Mouse (Mus musculus) liver, embryonic 16.5 days (tissue): ENCODE data around the gene Myo16. TPM values are rescaled to one million over a fixed set of nuclear protein-coding genes. Genes with fewer than 3 reads are reported as not detected.

Experiments
- ATAC-seq: fragments of 200-750 bp; cut with Nextera tagmentation; 2 replicates; pipeline ENCODE4 v1.8.0; 2017; ENCODE audit warnings: low read depth, mild to moderate bottlenecking, moderate number of reproducible peaks, moderate library complexity
- H3K27ac ChIP-seq: fragments of 300-500 bp; sonication (generic); 2 replicates; pipeline ENCODE4 v1.5.1; 2014; ENCODE audit warnings: mild to moderate bottlenecking, low read length
- H3K27me3 ChIP-seq: fragments of 300-500 bp; sonication (generic); 2 replicates; pipeline ENCODE4 v1.6.1; 2014; ENCODE audit warnings: low read depth, low read length, mixed read lengths; ENCODE audit not compliant: control insufficient read depth, insufficient read depth
- H3K36me3 ChIP-seq: fragments of 300-500 bp; sonication (generic); 2 replicates; pipeline ENCODE4 v1.6.1; 2014; ENCODE audit warnings: mild to moderate bottlenecking; ENCODE audit not compliant: control insufficient read depth, insufficient read depth
- H3K4me1 ChIP-seq: fragments of 300-500 bp; sonication (generic); 2 replicates; pipeline ENCODE4 v1.6.1; 2014; ENCODE audit warnings: low read depth, low read length, mixed read lengths; ENCODE audit not compliant: control insufficient read depth
- H3K4me2 ChIP-seq: fragments of 300-500 bp; sonication (generic); 2 replicates; pipeline ENCODE4 v1.6.1; 2014; ENCODE audit warnings: low read depth, low read length, mixed read lengths
- H3K4me3 ChIP-seq: fragments of 300-500 bp; sonication (generic); 2 replicates; pipeline ENCODE4 v1.5.1; 2014; ENCODE audit warnings: low read depth, mild to moderate bottlenecking, low read length
- H3K9ac ChIP-seq: fragments of 300-500 bp; sonication (generic); 2 replicates; pipeline ENCODE4 v1.6.1; 2014; ENCODE audit warnings: low read depth, low read length
- H3K9me3 ChIP-seq: fragments of 300-500 bp; sonication (generic); replicated peaks from 2 replicates; pipeline ENCODE4 v1.6.1; 2016; ENCODE audit warnings: low read length; ENCODE audit not compliant: control insufficient read depth
- WGBS: fragments of 180-500 bp; shearing (Covaris S2); extraction: QIAGEN DNeasy Blood & Tissue Kit; methylation state at CpG from one replicate; pipeline ENCODE4 v1.1.7; 2014; ENCODE audit not compliant: insufficient replicate concordance; 5-methylcytosine and 5-hydroxymethylcytosine counted together
- polyA plus RNA-seq: library from polyadenylated mRNA; unstranded; fragments of >200 nt; fragmentation: Nextera tagmentation; extraction: Ambion mirVana; gene quantifications from 2 replicates; pipeline ENCODE4 v1.2.1, GENCODE M21; 2015

Gene Myo16
- polyA plus RNA-seq, 1 experiment from 2014 or later: 0.02 TPM

DNA sequence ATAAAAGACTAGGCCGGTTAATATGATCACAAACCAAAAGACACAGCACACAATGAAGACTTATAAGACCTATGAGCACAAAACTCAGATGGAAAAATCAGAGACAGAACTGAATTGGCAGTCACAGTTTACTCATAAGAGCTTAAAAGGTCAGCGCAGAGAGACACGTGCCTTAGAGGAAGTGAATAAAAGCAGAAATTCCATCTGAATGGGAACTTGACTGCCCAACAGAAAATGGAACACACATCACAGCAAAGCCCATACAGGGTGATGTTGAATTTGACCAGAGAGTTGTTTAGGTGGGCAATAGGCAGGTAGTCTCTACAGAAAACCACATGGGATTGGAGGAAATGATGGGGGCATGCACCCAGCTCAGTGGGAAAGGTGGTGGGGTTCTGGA, 442.6 kb downstream of the Myo16 start:
- Histone ChIP-seq H3K9ac (no peak overlapping the region), H3K27me3 (no peaks in the 10 kb centered on the region), H3K36me3 (no peaks in the 10 kb centered on the region), H3K4me3 (no peak overlapping the region), H3K27ac (no peak overlapping the region), H3K9me3 (no peaks in the 10 kb centered on the region), H3K4me1 (no peaks in the 10 kb centered on the region), H3K4me2 (no peak overlapping the region)
- 57% methylated on average over 3 of the region's 3 CpGs for WGBS
- ATAC-seq: no peak

DNA sequence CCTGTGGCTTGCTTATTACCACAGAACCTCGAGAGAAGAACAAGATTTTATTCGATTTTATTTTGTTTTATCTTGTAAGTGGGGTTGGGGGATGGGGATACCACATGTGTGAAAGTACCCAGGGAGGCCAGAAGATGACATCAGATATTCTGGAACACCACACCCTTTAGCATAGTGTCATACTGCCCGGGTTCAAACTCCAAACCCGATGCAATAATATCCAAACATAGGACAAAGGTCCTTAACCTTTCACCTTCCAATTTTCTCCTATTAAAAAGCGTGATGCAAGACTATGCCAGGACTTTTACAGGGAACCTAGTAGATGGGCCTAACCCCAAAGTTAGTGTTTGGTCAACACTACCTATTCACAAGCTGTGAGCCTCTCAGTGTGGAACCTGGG, 443.9 kb downstream of the Myo16 start:
- 46% methylated on average over 5 of the region's 5 CpGs for WGBS
- Histone ChIP-seq H3K4me1 (no peaks in the 10 kb centered on the region), H3K27ac (no peak overlapping the region), H3K27me3 (no peaks in the 10 kb centered on the region), H3K9me3 (no peaks in the 10 kb centered on the region), H3K9ac (no peak overlapping the region), H3K4me2 (no peak overlapping the region), H3K4me3 (no peak overlapping the region), H3K36me3 (no peaks in the 10 kb centered on the region)
- ATAC-seq: no peak

- 0 out of 2 replicates have a peak, but pooled peaks have one; percentile 43 for ATAC-seq
- 27% methylated on average over 5 of the region's 5 CpGs for WGBS
Measured at GRCm38 (mm10) chr8:10598889-10599288, 445.2 kb downstream of the Myo16 start.

GRCm38 (mm10) chr8:10606028-10606815, 452.5 kb downstream of the Myo16 start:
- H3K4me3 ChIP-seq: no peak overlapping the region
- no peak for ATAC-seq
- 16% methylated on average over 12 of the region's 12 CpGs for WGBS

More at GRCm38 (mm10) chr8:10598889-10599288, 445.2 kb downstream of the Myo16 start:
- Histone ChIP-seq H3K27me3 (no peaks in the 10 kb centered on the region), H3K4me2 (no peak overlapping the region), H3K4me1 (no peaks in the 10 kb centered on the region), H3K9ac (no peak overlapping the region), H3K27ac (no peak overlapping the region), H3K9me3 (no peaks in the 10 kb centered on the region), H3K36me3 (no peaks in the 10 kb centered on the region), H3K4me3 (no peak overlapping the region)

DNA sequence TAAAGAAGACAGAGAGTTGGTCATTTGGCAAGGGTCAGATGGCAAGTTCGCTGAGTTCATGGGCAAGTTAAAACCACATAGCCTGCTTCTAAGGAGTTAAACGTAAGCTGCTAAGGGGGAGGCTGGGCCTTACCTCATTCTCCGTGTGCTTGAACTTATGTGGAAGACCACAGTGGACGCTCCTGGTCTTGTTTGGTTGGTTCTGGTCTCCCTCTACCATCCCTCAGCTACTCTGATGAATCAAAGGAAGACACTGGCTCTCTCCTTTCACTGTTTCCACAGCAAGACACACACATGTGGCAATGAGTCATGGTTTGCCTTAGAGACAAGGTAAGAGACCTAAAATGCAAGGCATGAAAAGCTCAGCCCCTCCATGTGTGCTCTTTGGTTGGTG, 453.1 kb downstream of the Myo16 start:
- no peaks in the 10 kb centered on the region for H3K27me3 ChIP-seq
- H3K9me3 ChIP-seq: no peaks in the 10 kb centered on the region
- H3K36me3 ChIP-seq: no peaks in the 10 kb centered on the region
- H3K4me3 ChIP-seq: no peak overlapping the region
- WGBS: 27% methylated on average over 4 of the region's 4 CpGs
- H3K9ac ChIP-seq: no peak overlapping the region
- no peak for ATAC-seq
- H3K4me1 ChIP-seq: no peaks in the 10 kb centered on the region
- no peak overlapping the region for H3K4me2 ChIP-seq
- no peak overlapping the region for H3K27ac ChIP-seq

More at GRCm38 (mm10) chr8:10606028-10606815, 452.5 kb downstream of the Myo16 start:
- no peak overlapping the region for H3K27ac ChIP-seq
- no peaks in the 10 kb centered on the region for H3K4me1 ChIP-seq
- no peaks in the 10 kb centered on the region for H3K9me3 ChIP-seq
- no peaks in the 10 kb centered on the region for H3K27me3 ChIP-seq
- no peaks in the 10 kb centered on the region for H3K36me3 ChIP-seq
- no peak overlapping the region for H3K4me2 ChIP-seq
- no peak overlapping the region for H3K9ac ChIP-seq

- no peak overlapping the region for H3K4me2 ChIP-seq
- no peak overlapping the region for H3K4me3 ChIP-seq
- no peaks in the 10 kb centered on the region for H3K9me3 ChIP-seq
- no peak for ATAC-seq
- H3K36me3 ChIP-seq: no peaks in the 10 kb centered on the region
- WGBS: 52% methylated on average over 5 of the region's 5 CpGs
- no peak overlapping the region for H3K9ac ChIP-seq
- H3K4me1 ChIP-seq: no peaks in the 10 kb centered on the region
- H3K27me3 ChIP-seq: no peaks in the 10 kb centered on the region
- H3K27ac ChIP-seq: no peak overlapping the region
Measured at GRCm38 (mm10) chr8:10611636-10612035, 457.9 kb downstream of the Myo16 start.

- Histone ChIP-seq H3K27me3 (no peaks in the 10 kb centered on the region), H3K4me3 (no peak overlapping the region), H3K4me2 (no peak overlapping the region), H3K9ac (no peak overlapping the region), H3K9me3 (no peaks in the 10 kb centered on the region), H3K27ac (no peak overlapping the region), H3K4me1 (no peaks in the 10 kb centered on the region), H3K36me3 (no peaks in the 10 kb centered on the region)
- ATAC-seq: no peak
- 64% methylated on average over 2 of the region's 2 CpGs for WGBS
Measured at GRCm38 (mm10) chr8:10613371-10613770, 459.7 kb downstream of the Myo16 start.

DNA sequence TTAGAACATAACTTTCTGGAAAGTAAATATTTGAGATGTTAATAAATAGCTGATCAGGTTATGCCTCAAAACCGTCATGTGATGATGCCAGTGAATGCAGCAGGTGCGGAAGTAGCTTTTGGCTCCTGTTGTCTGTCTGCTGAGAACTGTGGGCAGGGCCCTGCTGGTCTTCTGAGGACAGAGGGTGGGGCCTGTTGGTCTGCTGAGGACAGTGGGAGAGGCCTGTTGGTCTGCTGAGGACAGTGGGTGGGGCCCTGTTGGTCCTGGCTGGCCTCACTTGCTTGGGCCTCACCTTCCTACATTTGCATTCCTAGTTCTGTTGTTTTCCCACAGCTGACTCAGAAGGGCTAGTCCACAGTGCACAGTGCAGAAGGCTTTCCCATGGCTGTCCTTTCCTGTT, 466.0 kb downstream of the Myo16 start:
- no peak overlapping the region for H3K4me3 ChIP-seq
- no peaks in the 10 kb centered on the region for H3K27me3 ChIP-seq
- no peaks in the 10 kb centered on the region for H3K36me3 ChIP-seq
- H3K4me1 ChIP-seq: no peaks in the 10 kb centered on the region
- 71% methylated on average over 2 of the region's 2 CpGs for WGBS
- no peak overlapping the region for H3K27ac ChIP-seq
- H3K9ac ChIP-seq: no peak overlapping the region
- ATAC-seq: 0 out of 2 replicates have a peak, but pooled peaks have one; percentile 19
- H3K4me2 ChIP-seq: no peak overlapping the region
- H3K9me3 ChIP-seq: no peaks in the 10 kb centered on the region

DNA sequence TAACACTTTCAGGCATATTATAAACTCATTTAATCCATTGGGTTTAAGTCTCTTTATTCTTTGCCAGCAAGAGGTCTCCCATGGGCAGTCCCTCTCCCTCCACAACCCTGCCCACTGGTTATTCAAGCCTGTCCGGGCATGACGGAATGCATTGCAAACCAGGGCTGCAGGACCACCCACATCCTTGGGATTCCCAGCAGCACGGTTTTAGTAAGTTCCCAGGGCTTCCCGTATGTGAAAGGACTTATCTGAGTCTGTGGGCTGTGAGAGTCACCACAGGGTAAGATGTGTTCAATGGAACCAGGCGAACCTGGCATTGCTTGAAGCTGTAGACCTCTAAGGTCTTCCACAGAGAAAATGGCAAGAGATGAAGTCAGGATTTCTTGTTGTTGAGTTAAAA, 471.6 kb downstream of the Myo16 start:
- ATAC-seq: no peak
- Histone ChIP-seq H3K27ac (no peak overlapping the region), H3K36me3 (no peaks in the 10 kb centered on the region), H3K9ac (no peak overlapping the region), H3K4me2 (no peak overlapping the region), H3K4me3 (no peak overlapping the region), H3K9me3 (no peaks in the 10 kb centered on the region), H3K27me3 (no peaks in the 10 kb centered on the region), H3K4me1 (no peaks in the 10 kb centered on the region)
- WGBS: 56% methylated on average over 5 of the region's 5 CpGs
